Mouse (Mus musculus): Measurements from ENCODE around the gene Frmd5. TPM values are rescaled to one million over a fixed set of nuclear protein-coding genes. Genes with fewer than 3 reads are reported as not detected.

Frmd5 gene
- polyA plus RNA-seq, 2 experiments, result 0.78 to 2.2 TPM

DNA sequence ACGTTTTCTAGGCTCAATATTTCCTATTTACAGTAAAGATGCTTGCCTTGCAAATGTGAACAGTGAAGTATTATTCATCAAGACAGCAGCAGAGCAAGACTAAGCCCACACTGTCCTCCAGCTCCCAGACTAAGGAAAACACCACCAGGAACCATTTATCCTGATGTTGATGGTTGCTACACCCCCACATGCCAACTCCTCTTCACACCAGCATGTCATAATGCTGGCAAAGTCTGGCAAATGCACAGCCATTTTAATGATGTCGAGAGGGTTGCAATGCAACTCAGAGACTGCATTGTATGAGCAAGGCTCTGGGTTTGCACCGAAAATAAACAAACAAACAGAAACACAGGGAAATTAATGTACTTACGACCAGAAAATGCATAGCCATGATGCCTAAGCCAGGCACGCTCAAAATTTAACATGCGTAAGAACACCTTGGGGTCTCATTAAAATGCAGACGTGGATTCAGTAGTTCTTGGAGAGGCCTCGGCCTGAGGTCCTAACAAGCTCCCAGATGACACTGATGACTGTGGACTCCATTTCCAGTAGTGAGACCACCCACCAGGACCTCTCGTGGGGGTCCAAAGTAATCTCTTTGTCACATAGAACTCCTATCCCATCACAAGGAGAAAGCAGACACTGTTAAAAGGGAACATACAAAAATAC lies 77.8 kb downstream of the Frmd5 start:
- H3K4me2 ChIP-seq (replicated peaks; ENCODE audit: low read depth, low read length, severe bottlenecking), result no peak overlapping the region
- ATAC-seq (ENCODE audit: low FRiP score, low read depth), result no peak

DNA sequence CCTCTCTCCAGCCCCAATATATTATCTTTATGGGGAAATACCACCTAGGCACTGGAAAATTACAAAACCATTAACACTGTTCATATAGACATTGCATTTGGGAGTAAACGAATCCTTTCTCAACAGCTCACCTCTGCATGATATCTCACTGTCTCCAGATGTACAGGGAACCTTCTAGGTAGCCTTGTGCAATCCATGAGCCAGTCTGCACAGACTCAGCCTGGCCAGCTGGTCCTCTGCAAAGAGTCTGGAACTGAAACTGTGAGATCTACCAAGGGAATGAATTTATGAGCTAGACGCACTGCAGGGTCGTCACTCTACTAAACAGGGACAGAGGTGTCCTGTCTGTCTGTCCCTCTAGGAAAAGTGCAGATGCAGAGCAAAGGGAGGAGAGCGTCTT lies 82.0 kb downstream of the Frmd5 start:
- Histone ChIP-seq H3K27me3 (ENCODE audit: control insufficient read depth, insufficient read depth, low read length) (no peaks in the 10 kb centered on the region), H3K4me2 (replicated peaks; ENCODE audit: low read depth, low read length, severe bottlenecking) (no peak overlapping the region), H3K9ac (ENCODE audit: low read depth, low read length, severe bottlenecking) (no peak overlapping the region), H3K27ac (replicated peaks; ENCODE audit: low read depth, low read length) (no peak overlapping the region), H3K4me3 (replicated peaks; ENCODE audit: low read length) (no peak overlapping the region), H3K9me3 (ENCODE audit: control insufficient read depth, low read length) (no peaks in the 10 kb centered on the region), H3K4me1 (ENCODE audit: control insufficient read depth, insufficient read depth, low read length) (no peaks in the 10 kb centered on the region), H3K36me3 (ENCODE audit: control insufficient read depth, insufficient read depth, low read length) (no peaks in the 10 kb centered on the region)
- DNase-seq (ENCODE audit: low spot score), result no peak
- TF ChIP-seq POLR2A (IDR thresholded peaks at IDR 0.05; ENCODE audit: borderline replicate concordance, extremely low read depth, insufficient read depth, insufficient read length), result no peak
- 61% methylated on average over 4 of the region's 4 CpGs for WGBS
- no peak for ATAC-seq (ENCODE audit: low FRiP score, low read depth)

More for the DNA sequence above, 77.8 kb downstream of the Frmd5 start:
- no peak for DNase-seq (ENCODE audit: low spot score)
- Histone ChIP-seq H3K9ac (ENCODE audit: low read depth, low read length, severe bottlenecking) (no peak overlapping the region), H3K27me3 (ENCODE audit: control insufficient read depth, insufficient read depth, low read length) (no peaks in the 10 kb centered on the region), H3K9me3 (ENCODE audit: control insufficient read depth, low read length) (no peaks in the 10 kb centered on the region), H3K4me1 (ENCODE audit: control insufficient read depth, insufficient read depth, low read length) (no peaks in the 10 kb centered on the region), H3K36me3 (ENCODE audit: control insufficient read depth, insufficient read depth, low read length) (no peaks in the 10 kb centered on the region), H3K4me3 (replicated peaks; ENCODE audit: low read length) (no peak overlapping the region), H3K27ac (replicated peaks; ENCODE audit: low read depth, low read length) (no peak overlapping the region)
- TF ChIP-seq POLR2A (IDR thresholded peaks at IDR 0.05; ENCODE audit: borderline replicate concordance, extremely low read depth, insufficient read depth, insufficient read length), result no peak
- WGBS, result 62% methylated on average over 9 of the region's 9 CpGs

DNA sequence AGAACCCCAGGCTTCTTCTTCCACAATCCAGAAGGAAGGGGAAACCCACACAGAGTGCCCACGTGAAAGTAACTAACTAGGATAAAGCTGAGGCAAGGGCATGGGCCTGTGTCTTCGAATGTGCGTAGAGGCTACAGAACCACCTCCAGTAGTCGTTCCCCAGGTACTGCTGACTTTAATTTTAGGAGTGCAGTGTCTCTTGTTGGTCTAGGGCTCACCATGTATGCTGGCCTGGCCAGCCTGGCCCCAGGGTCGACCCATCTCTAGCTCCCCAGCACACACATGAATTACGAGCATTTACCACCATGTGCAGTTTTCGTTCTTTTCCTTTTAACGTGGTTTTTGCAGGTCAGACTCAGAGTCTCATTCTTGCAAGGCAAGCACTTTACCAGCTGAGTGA lies 83.1 kb downstream of the Frmd5 start:
- ATAC-seq (ENCODE audit: low FRiP score, low read depth), result no peak
- Histone ChIP-seq H3K4me3 (replicated peaks; ENCODE audit: low read length) (no peak overlapping the region), H3K36me3 (ENCODE audit: control insufficient read depth, insufficient read depth, low read length) (no peaks in the 10 kb centered on the region), H3K27me3 (ENCODE audit: control insufficient read depth, insufficient read depth, low read length) (no peaks in the 10 kb centered on the region), H3K4me2 (replicated peaks; ENCODE audit: low read depth, low read length, severe bottlenecking) (no peak overlapping the region), H3K4me1 (ENCODE audit: control insufficient read depth, insufficient read depth, low read length) (no peaks in the 10 kb centered on the region), H3K9me3 (ENCODE audit: control insufficient read depth, low read length) (no peaks in the 10 kb centered on the region), H3K9ac (ENCODE audit: low read depth, low read length, severe bottlenecking) (no peak overlapping the region), H3K27ac (replicated peaks; ENCODE audit: low read depth, low read length) (no peak overlapping the region)
- DNase-seq (ENCODE audit: low spot score), result no peak
- TF ChIP-seq POLR2A (IDR thresholded peaks at IDR 0.05; ENCODE audit: borderline replicate concordance, extremely low read depth, insufficient read depth, insufficient read length), result no peak
- WGBS, result 74% methylated on average over 8 of the region's 8 CpGs

DNA sequence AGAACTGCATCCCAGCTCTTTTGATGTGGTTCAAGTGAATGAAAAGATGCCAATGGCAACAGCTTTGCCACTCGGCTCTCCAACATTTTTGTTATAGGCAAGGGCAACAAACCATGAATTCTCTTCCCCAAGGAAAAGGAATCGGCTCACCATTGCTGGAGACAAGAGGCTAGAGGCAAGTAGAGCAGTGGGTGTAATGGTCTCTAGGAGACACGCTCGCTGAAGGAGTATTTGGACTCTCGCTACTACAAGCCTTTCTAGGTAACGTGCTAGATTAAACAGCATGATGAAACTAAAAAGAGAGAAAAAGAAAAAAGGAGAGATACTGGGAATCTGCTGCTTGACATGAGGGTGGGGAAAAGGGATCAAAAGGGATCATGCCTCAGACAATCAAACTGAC lies 87.9 kb downstream of the Frmd5 start:
- DNase-seq (ENCODE audit: low spot score) (no peak), ATAC-seq (ENCODE audit: low FRiP score, low read depth) (no peak)
- 85% methylated on average over 6 of the region's 6 CpGs for WGBS

DNA sequence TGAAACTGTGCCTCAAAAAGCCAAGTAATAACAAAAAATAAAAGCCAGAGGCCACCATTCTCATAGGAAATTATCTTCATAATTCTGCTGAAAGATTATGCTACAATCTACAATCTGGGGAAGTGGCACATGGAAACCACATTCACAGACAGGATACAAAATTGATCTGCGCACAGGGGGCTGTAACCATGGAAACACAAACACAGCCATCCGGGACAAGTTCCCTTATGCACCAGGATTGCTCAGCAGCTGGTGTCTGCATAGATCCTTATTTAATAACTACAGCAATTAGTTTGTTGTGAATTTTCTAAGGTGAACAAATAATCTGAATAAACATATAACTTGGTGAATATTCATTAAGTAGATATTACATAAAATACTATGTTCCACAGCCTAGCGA lies 89.8 kb downstream of the Frmd5 start:
- no peak overlapping the region for H3K9ac ChIP-seq (ENCODE audit: low read depth, low read length, severe bottlenecking)
- H3K4me1 ChIP-seq (ENCODE audit: control insufficient read depth, insufficient read depth, low read length), result no peaks in the 10 kb centered on the region
- no peak overlapping the region for H3K4me2 ChIP-seq (replicated peaks; ENCODE audit: low read depth, low read length, severe bottlenecking)
- no peak for DNase-seq (ENCODE audit: low spot score)
- TF ChIP-seq POLR2A (IDR thresholded peaks at IDR 0.05; ENCODE audit: borderline replicate concordance, extremely low read depth, insufficient read depth, insufficient read length), result no peak
- no peak overlapping the region for H3K4me3 ChIP-seq (replicated peaks; ENCODE audit: low read length)
- H3K27ac ChIP-seq (replicated peaks; ENCODE audit: low read depth, low read length), result no peak overlapping the region
- H3K36me3 ChIP-seq (ENCODE audit: control insufficient read depth, insufficient read depth, low read length), result no peaks in the 10 kb centered on the region
- H3K27me3 ChIP-seq (ENCODE audit: control insufficient read depth, insufficient read depth, low read length), result no peaks in the 10 kb centered on the region
- no peaks in the 10 kb centered on the region for H3K9me3 ChIP-seq (ENCODE audit: control insufficient read depth, low read length)
- WGBS, result 66% methylated on average over 3 of the region's 3 CpGs
- ATAC-seq (ENCODE audit: low FRiP score, low read depth), result no peak

More for the DNA sequence above, 87.9 kb downstream of the Frmd5 start:
- TF ChIP-seq POLR2A (IDR thresholded peaks at IDR 0.05; ENCODE audit: borderline replicate concordance, extremely low read depth, insufficient read depth, insufficient read length), result no peak
- Histone ChIP-seq H3K4me2 (replicated peaks; ENCODE audit: low read depth, low read length, severe bottlenecking) (no peak overlapping the region), H3K27ac (replicated peaks; ENCODE audit: low read depth, low read length) (no peak overlapping the region), H3K27me3 (ENCODE audit: control insufficient read depth, insufficient read depth, low read length) (no peaks in the 10 kb centered on the region), H3K9me3 (ENCODE audit: control insufficient read depth, low read length) (no peaks in the 10 kb centered on the region), H3K9ac (ENCODE audit: low read depth, low read length, severe bottlenecking) (no peak overlapping the region), H3K4me3 (replicated peaks; ENCODE audit: low read length) (no peak overlapping the region), H3K36me3 (ENCODE audit: control insufficient read depth, insufficient read depth, low read length) (no peaks in the 10 kb centered on the region), H3K4me1 (ENCODE audit: control insufficient read depth, insufficient read depth, low read length) (no peaks in the 10 kb centered on the region)

Measured in limb, embryonic 14.5 days (tissue).